Mouse (Mus musculus) lung, postnatal 0 days (tissue): ENCODE data around the gene Sept11.

Source experiments
- CTCF ChIP-seq: IDR thresholded peaks from 2 replicates; pipeline ENCODE4 v1.5.1; 2016; ENCODE audit warnings: antibody characterized with exemption, mild to moderate bottlenecking
- EP300 ChIP-seq: IDR thresholded peaks from 2 replicates; pipeline ENCODE4 v1.6.1; 2016; ENCODE audit warnings: antibody characterized with exemption, mild to moderate bottlenecking, control low read depth

GRCm38 (mm10) chr5:93224549-93224948 is 131.3 kb downstream of the Sept11 start:
- TF ChIP-seq CTCF (no peak), EP300 (no peak)
